In genomic region chr10:106224251-106224650, GRCm38 (mm10) we compare ENCODE assay signal across 25 mouse cellular contexts.
"Had no signal": no experiment of that assay in that cellular context is flagged by ENCODE, and none has a peak within 500 bp of the region (broad histone marks: within the 10 kb centered on the region; RNA-seq: fewer than 3 reads in every experiment).

No protein-coding gene starts in this region.

- DNase-seq: kidney, adult 9 months; kidney, postnatal 14 days; layer of hippocampus, adult 9-11 months; lung, adult 18-20 months; lung, postnatal 10 days; lung, postnatal 36 days; right cerebral cortex, adult 18-20 months; right cerebral cortex, postnatal 14 days; right cerebral cortex, postnatal 4 days; thymus, adult 2 months; thymus, postnatal 14 days; thymus, postnatal 4 days had no signal

- H3K27ac ChIP-seq: layer of hippocampus, adult 2 months; left cerebral cortex, adult 2 months; limb, embryonic 12.5 days; limb, embryonic 15.5 days; liver, embryonic 14.5 days; lung, embryonic 15.5 days; midbrain, embryonic 10.5 days; midbrain, embryonic 13.5 days; neural tube, embryonic 12.5 days; neural tube, embryonic 15.5 days; stomach, postnatal 0 days had no signal

- H3K4me2 ChIP-seq: limb, embryonic 12.5 days; limb, embryonic 15.5 days; liver, embryonic 11.5 days; lung, embryonic 15.5 days; midbrain, embryonic 13.5 days; neural tube, embryonic 12.5 days; neural tube, embryonic 15.5 days had no signal

- H3K4me3 ChIP-seq: layer of hippocampus, adult 2 months; left cerebral cortex, adult 2 months; limb, embryonic 12.5 days; limb, embryonic 15.5 days; lung, embryonic 15.5 days; megakaryocyte, embryonic 14.5 days; midbrain, embryonic 10.5 days; midbrain, embryonic 13.5 days; neural tube, embryonic 12.5 days; neural tube, embryonic 15.5 days had no signal

- H3K36me3 ChIP-seq: limb, embryonic 12.5 days; limb, embryonic 15.5 days; lung, embryonic 15.5 days; midbrain, embryonic 10.5 days; midbrain, embryonic 13.5 days; neural tube, embryonic 12.5 days; neural tube, embryonic 15.5 days had no signal

- ATAC-seq: midbrain, embryonic 13.5 days had no signal

- H3K9ac ChIP-seq: limb, embryonic 12.5 days; limb, embryonic 15.5 days; liver, embryonic 14.5 days; lung, embryonic 15.5 days; midbrain, embryonic 13.5 days; neural tube, embryonic 12.5 days; neural tube, embryonic 15.5 days had no signal

- H3K4me1 ChIP-seq: limb, embryonic 12.5 days; limb, embryonic 15.5 days; lung, embryonic 15.5 days; megakaryocyte, embryonic 14.5 days; midbrain, embryonic 10.5 days; midbrain, embryonic 13.5 days; neural tube, embryonic 12.5 days; neural tube, embryonic 15.5 days had no signal

- H3K27me3 ChIP-seq: limb, embryonic 12.5 days; limb, embryonic 15.5 days; lung, embryonic 15.5 days; megakaryocyte, embryonic 14.5 days; midbrain, embryonic 13.5 days; neural tube, embryonic 12.5 days; neural tube, embryonic 15.5 days had no signal

- H3K9me3 ChIP-seq: limb, embryonic 12.5 days; limb, embryonic 15.5 days; lung, embryonic 15.5 days; midbrain, embryonic 10.5 days; midbrain, embryonic 13.5 days; neural tube, embryonic 12.5 days; neural tube, embryonic 15.5 days had no signal
